Mouse (Mus musculus) testis, postnatal 10 days (tissue): ENCODE measurements around the gene Smg7.
"Not testable (repeated sequence)": the region's sequence is repeated elsewhere in the genome, so short reads cannot be mapped to it uniquely, and the experiment has no call there.

Experiments used
- DNase-seq: peaks from one replicate; pipeline ENCODE4 v3.0.0; 2021; ENCODE audit warnings: low spot score

Smg7 gene

DNA sequence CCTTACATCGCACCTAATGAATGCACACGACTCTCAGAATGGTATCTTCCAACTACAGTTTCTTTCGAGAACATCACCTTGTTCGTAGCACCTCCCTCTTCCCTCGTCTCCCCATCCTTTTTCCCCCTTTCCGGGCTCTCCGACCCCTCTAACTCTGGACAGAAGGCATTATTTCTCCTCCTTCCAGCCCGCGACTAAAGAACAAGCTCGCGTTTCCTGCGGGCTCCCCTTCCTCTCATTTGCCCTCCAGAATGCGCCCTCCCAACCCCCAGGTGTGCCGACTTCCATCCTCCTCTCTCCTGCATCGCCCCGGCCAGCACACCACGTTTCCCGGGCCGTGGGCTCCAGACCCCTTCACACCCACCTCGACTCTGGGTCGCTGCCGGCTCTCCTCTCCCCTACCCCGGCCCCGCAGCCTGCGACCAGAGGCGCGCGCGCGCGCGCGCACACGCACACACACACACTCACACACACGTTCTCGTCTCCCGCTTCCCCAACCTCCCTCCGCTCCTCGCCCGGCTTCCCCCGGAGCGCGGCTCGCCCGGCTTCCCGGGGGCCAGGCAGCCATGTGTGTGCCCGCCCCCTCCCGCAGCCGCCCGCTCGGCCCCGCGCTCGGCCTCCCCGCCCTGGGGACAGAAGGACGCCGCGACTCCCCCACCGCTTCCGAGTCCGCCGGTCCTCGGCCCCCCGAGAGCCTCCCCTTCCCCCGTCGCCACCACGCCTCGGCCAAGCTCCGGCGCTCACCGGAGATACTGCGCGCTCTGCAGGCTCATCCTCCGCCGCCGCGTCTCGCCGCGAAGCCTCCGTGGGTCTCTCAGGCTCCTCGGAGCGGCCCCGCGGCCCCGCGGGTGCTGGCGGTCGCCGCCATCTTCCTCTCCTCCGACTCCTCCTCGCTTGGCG lies at the start of gene Smg7:
Gene Smg7, minus strand, starts transcription at position 882 of the 900 bp plus-strand sequence.
- peak; percentile 75 for DNase-seq

DNA sequence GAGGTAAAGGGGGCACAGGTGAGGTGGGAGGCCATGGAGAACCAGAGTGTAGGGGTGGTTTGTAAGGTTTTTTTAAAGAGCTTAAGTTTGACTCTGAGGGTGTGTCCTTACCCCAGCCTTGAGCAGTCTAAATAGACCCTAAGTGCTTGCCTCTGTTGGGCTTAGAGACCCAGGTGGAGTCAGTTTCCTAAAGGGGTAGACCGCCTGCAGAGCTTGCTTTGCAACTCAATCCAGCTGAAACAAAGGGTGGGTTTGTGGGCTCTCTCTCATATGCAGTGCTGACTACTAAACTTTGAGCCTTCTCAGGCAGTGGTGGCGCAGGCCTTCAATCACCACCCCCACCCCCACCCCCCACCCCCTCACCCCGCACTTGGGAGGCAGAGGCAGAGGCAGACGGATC lies 40.5 kb upstream of the Smg7 start:
- no peak for DNase-seq

DNA sequence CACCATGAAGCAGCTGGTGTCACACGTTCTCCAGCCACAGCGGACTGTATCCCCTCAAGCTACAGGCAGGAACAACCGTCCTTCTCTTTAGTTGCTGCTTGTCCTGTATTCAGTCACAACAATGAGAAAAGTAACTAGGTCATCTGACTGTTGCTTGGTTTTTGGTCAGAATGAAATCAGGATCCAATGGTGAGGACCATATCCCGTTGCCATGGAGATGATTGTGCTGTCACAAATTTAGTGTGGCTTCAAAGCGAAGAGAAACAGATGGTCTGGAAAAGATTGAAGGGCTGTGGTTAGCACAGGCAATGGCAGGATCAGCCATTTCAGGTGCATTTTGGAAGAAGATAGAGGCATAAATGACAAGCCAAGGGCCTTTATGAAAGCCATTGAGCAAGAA lies 33.9 kb upstream of the Smg7 start:
- no peak for DNase-seq

DNA sequence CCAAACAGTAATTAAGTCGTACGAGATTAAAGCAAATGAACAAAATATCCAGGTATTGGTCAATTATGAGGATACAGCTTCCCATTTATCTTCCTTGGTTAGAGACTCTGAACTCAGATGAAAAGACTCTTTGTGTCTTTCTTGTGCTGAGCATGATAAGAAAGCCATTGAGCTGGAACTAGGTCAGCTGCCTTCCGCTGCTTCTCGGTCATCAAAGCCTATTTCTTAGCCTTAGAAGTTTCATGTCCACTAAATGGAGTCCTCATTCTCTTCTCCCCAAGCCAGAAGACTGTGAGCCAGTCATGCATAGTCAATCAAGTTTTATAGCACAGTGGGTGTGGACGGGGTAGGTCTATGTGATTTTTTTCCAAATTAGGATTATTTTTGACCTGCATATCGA lies 33.0 kb upstream of the Smg7 start:
- DNase-seq, result no peak

DNA sequence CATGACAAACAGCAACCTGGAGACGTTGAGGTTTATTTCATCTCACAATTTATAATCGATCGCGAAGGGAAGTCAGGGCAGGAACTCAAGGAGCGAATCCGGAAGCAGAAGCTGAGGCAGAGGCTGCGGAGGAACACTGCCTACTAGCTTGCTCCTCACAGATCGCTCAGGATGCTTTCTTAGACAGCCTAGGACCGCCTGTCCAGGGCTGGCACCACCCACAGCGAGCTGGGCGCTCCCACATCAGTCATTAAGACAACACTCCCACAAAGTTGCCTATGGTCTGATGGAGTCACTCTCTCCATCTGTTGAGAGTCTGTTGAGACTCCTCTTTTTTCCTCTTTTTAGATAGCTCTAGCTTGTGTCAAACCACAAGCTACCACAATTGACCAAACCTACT lies 31.5 kb upstream of the Smg7 start:
- DNase-seq, result no peak

DNA sequence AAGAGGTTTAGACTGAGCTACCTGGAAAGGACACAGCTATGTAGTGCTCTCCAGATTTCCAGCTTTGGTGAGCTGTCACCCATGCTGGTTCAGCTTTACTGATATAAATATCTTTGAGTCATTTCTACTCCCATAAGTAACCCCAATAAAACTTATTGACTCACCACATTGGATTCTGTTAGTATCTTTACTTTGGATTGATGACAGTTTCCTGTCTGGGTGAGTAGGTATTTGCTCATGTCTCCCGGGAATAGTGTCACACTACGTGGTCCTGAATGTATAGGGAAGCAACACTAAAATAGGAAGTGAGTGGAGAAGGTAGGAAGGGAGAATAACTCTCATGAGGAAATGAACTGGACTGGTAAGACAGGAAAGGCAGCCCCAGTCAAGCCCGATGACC lies 19.3 kb upstream of the Smg7 start:
- no peak for DNase-seq

DNA sequence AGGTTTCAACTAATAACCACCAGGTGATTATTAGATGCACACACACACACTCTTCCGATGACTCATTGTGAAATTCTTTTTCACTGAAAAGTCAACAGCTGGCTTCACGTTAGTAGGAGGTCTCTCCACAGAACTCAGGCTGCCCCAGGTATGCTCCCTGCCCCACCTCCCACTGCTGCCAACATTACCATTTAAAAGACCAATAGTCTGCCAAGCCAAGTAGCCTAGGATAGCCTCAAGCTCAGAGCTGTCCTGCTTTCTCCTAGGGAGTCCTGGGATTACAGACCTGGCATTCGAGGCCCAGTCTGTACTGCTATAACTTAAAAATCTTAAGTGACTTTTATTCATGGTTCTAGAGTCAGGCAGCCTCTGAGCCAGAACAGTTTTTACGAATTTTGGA lies 15.2 kb upstream of the Smg7 start:
- DNase-seq, result no peak

DNA sequence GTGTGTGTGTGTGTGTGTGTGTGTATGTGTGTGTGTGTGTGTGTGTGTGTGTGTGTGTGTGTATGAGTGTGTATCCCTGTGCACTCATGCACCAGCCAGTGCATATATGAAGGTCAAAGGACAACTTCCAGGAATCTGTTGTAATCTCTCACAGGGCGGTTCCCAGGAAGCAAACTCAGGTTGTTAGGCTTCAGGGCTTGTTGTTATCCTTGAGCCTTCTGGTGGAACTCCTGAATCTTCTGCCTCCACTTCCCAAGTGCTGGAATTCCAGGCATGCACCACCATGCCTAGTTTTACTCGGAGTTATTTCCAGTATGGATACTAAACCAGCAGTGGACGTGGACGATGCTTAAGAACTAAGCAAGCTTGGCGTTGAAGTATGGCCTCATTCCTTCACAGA lies 14.5 kb upstream of the Smg7 start:
- DNase-seq, result no peak

DNA sequence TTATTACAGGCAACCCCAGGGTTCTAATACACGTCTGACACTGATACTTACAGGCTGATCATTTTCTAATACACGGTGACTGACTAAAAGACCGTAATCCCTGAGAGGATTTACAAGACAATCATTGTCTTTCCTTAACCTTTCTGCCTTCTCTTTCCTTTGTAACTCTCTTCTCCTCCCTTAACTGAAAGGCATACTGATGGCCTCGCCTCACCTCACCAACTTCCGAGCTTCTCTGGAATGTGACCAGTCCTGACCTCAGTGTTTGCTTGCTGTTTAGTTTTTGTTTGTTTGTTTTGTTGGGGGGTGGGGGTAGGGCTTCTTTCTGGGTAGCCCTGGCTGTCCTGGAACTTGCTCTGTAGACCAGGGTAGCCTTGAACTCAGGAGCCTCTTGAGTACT lies 13.3 kb upstream of the Smg7 start:
- DNase-seq, result no peak

DNA sequence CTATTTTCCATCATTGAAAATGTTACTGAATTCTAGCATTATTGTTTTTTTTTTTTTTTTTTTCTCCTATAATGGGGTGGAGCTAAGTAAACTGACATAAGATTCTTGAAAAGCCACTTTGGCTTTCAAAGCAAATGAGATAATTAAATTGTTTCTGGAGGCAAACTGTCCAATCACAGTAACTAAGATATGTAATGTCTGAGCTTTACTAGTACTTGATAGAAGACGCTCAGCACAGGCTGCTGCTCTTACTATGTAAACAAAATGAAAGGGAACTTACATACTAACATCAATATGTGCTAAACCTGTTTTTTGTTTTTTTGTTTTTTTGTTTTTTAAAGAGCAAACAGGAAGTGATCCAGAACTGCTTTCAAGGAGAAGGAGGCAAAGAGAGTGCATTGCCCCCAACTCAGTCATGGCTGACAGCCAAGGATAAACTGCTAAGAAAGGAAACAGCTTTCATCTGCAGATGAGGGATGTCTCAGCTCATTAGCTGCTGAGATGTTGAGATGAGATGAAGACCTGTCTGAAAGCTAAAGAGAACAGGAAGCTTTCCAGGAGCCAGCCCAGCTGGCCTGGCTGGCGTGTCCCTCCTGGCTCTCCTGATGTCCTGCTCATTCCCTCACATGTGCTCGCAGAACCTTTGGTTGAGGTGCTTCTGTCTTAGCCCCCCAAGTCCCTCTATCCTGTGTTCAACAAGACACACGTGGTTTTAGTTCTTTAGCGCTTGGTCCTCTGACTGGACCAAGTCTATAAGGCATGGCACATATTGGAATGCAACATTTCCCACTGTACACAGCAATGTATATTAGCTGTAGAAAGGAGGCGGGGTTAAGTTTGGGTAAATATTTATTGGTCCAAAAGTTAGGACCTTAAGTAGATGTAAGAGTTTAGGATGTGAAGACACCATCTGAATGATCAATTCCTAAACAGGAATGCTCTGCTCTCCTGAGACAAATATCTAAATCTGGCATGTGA lies 11.3 kb upstream of the Smg7 start:
- no peak for DNase-seq

DNA sequence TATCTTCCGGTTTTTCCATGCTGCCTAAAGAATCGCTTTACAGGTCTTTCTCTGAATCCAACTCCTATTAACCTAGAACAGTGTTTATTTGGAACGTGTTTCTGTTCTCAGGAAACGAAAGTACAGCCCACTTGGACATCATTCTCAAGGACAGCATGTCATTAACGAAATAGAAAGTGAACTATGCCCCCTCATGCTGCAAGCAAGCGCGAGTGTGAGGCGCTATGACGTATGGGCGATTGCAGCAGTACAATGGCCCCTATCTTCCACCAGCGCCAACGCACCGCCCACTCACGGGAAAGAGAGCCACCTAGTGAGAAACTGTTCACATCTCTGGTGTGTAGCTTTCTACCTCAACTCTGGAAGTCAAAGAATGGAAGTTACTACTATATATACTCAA lies 2.0 kb upstream of the Smg7 start:
- DNase-seq, result peak; percentile 81

DNA sequence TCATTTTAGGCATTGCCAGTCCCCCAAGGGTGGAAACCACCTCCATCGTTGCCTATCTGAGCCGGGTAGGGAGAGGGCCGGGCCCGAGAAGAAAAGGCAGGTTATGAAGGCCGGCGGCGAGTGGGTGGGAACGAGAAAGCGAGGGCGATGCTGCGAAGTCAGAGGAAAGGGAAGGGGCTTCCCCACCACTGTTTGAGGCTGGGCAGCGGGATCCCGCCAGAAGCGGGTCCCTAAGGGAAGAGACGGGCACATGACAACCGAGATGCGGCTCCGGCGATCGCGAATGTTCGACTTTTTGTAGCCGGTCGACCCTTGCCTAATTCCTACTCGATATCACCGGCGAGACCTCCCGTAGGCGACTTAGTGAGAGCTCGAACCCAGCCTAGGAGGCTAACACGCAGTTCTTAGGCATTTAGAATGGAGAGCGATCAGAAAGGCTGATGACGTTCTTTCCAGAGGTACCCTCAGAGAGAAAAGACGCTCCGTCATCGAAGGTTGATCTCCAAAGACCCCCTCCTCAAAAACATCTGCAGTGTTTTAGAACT lies 1.2 kb upstream of the Smg7 start:
- peak; percentile 66 for DNase-seq

DNA sequence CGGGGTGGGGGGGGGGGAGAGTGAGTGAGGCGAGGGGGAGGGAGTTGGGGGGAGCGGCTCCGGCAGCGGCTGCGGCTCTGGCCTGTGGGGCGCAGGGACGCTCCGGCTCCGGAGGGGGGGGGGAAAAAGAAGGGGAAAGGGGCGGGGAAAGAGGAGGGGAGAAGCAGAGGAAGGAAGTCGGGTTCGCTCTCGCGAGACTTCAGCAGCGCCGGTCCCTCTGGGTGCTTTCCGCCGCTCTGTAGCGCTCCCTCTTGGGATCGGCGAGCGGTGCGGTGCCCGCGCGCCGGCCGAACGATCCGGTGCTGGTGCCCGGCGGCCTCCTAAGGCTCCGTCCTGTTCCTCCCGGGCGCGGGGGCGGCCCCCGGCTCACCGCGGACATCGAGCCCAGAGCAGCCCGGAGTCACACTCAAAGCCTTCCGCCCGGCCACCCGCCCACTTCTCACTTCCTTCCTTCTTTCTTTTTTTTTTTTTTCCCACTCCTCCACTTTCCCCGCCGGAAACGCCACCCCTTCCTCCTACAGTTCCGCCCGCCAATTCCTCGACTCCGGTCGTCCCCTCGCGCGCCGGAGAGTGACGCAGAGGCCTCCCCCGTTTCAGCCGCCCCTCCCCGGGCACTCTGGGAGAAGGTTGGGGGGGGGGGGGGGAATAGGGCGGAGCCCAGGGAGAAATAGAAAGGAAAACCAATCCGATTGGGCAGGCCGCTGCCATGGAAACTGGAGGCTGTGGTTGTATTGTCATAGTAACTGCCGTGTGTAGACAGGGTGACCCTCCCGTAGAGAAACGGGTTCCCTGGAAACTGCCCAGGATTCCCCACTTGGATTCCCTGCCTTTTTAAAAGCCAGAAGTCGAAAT lies 445 bp upstream of the Smg7 start:
- DNase-seq, result peak; percentile 95

DNA sequence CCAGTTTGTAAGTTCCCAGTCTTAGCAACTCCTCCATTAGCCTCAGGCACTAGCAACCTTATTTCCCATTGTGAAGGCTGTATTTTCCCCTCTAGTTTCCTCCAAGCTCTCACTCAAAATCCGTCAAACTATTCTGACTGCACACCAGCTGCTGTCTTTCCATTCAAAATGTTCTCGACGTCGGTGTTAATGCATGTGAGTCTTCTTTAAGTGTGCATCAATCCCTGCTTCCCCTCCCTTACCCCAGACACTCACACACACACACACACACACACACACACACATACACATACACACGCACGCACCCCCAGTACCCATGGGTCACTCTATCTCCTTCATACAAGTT lies 1.1 kb downstream of the Smg7 start:
- DNase-seq, result no peak

DNA sequence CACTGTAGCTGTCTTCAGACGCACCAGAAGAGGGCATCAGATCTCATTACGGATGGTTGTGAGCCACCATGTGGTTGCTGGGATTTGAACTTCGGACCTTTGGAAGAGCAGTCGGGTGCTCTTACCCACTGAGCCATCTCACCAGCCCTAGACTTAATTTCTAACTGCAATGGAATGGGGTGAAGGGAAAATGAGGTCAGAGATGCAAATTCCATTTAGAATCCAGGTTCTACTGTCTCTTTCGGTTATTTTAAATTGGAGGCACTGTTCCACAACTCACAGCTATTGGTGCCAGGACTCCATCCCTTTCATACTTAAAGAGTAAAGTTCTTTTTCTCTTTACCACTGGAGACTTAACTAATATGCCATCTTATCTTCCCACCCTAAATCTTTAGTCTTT lies 14.4 kb downstream of the Smg7 start:
- not testable (repeated sequence) for DNase-seq

DNA sequence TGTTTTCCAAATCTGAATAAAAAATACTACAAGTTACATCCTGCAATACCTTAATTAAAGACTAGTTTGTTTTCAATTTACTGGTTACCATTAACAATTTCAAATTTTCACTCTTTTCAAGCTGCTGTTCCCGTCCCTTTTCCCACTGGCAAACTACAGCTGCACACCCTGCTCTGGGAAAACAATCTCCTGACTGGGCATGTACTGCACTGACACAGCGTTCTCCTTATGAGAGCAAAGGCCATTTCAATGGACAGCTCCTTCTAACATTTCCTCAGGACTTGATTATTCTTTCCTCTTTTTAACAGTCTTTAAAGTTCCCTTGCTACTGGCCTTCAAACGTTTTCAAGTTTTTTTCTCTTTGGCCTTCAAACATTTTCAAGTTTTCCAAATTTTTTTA lies 31.4 kb downstream of the Smg7 start:
- no peak for DNase-seq

DNA sequence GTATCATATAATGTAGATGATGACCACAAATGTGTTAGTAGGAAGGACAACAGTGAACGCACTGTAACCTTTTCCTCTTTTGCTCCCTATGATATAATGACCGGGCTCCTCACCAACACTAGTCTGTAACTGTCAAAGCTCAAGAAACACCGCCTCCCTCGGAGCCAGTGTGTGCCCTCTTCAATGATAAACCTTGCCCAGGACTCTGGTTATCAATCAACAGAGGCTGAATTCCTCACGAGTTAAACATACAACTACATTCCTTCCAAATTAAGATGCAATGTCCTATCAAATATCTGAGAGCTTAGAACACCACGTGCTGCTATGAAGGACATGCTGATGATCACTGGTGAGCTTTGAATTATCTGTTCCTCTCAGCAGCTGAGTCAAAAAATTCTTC lies 32.5 kb downstream of the Smg7 start:
- DNase-seq, result no peak

DNA sequence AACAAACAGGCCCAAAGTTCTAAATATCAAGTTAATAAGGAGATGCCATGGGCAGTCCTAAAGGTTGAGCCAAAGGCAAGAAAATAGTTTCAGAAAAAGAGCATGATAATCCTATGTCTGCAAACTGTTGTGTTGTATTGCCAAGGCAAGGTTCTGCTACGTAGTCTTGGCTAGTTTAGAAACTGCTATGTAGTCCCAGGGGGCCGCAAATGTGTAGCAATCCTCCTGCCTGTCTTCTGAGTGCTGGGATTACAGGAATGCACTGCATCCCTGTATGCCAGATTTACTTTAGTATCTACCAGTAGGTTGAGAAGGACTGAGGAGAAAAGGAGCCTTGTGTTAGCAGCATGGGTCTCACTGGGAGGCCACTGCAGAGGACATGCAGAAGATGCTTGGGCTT lies 55.6 kb downstream of the Smg7 start:
- no peak for DNase-seq

DNA sequence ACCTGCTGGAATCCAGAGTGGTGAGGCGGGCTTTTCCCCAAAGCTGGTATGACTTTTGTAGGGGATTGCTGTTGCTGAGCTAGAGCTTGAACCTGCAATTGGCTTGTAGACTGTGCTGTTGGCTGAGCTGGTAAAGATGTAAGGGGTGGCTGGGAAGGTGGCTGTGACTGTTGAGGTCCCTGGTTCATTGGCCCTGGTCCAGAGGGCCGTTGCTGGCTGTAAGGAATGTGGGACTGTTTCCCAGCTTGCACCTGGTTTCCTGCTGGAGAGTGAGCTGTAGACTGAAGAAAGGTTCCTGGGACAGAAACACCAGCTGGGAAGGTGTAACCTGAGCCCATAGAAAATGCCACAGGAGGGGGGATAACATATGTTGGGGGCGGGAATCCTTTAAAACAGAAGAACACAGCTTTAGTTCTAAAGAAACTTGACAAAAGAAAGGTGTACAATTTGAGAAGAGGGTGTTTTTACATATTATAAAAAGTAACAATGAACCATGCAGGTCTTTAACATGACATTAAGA lies 57.2 kb downstream of the Smg7 start:
- no peak for DNase-seq

DNA sequence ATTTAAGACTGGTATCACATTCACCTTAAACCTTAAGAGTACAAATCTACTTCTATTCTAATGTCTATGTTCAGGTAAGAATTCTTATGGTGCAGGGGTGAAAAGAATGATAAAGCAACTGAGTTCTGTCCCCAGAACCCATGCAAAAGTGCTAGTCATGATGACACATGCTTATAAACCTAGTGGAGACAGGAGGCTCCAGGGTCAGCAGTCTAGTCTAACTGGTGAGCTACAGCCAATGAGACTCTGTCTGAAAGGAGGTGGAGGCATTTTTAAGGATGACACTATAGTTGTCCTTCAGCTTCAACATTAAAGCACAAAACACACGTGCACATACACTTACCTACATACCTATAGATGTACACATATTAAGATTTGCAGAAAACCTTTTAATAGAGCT lies 57.8 kb downstream of the Smg7 start:
- DNase-seq, result no peak

DNA sequence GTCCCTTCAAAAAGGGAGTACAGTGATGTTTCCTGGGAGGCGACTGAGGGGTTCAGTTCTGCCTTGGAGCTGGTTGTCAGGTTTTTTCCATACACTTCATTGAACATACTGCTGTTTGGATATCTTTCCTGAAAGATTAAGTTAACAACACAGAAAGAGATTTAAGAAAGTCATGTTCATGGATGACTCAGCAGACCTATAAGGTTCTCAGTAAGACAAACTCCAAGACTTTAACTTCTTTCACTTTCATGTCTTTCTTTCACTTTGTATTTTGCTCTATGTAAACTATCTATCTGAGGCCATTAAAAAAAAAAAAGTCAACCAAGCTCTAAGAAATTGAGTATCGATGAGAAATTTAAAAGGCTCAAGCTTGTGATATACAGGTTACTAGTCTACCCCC lies 61.4 kb downstream of the Smg7 start:
- DNase-seq, result no peak

DNA sequence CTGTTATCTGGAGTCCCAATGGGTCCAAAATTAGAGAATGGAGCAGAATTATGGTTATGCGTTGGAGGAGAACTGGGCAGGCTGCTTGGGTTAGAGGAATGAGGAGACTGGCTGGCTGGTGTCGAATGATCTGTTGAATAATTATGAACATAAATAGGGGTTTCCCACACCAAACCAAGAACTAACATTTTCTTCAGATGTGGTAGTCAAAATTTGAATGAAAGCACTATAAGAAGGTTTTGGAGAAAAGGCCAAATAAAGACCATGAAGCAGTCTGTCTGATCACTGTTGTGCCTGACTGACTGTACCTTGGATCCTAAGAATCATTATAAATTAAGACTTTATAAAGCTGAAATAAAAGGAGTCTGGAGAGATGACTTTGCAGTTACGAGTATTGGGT lies 62.1 kb downstream of the Smg7 start:
- DNase-seq, result no peak
